Mouse (Mus musculus): ENCODE results near the gene Elf4.

Elf4 gene

DNA sequence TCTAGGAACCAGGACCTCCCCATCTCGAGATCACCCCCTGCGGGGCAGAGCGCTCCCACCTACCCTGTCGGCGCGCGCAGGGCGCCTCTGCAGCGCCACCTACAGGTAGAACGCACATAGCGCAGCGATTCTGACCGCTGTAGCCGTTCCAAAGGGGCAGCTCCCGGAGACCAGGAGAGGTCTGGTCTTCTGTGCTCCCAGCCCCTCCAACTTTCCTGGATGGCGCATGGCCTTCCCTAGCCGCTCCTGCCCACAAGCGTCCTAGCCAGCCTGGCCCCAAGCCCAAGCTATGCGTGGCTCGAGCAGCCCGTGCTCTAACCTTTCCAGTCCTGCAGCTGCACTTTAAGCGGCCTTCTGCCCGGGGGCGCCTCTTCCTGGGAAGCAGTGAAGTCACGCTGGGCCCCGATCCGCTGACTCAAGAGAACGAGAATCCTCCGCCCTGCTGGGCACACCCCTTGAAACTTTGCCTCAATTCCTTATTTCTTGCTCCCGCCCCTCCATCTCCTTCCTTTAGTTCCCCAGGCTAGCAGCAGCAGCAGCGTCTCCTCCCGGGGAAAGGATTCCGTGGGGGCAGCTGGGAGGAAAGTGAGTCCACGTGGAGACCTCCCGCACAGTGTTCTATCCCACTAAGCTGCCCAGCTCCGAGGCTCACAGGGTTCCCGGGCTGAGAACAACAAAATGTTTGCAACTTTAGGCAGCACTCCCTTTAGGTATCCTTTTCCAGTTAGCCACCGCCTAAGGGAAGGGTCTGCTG is at the start of gene Elf4:
TSS of gene Elf4 (minus strand) at position 379 of the 754 bp plus-strand sequence.
- peak; percentile 38 for DNase-seq (ENCODE audit: low read depth, low spot score)

DNA sequence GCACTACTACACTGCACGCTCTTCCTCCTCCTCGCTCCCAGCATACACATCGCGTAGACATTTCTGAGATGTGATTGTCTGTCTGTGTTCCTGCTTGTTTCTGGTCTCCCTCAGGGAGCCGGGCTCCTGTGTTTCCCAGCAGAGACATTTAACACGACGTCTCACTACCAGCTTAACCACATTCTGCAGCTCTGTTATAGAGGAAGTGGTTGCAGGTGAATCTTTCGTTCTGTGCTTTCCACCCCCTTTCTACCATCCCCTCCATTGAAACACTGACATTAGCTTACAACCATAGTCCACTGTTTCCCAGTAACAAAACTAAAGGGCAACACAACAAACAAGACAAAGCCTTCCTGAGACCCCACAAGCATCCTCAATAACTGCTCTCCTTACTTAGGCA is 30.8 kb upstream of the Elf4 start:
- DNase-seq (ENCODE audit: low read depth, low spot score) = no peak

DNA sequence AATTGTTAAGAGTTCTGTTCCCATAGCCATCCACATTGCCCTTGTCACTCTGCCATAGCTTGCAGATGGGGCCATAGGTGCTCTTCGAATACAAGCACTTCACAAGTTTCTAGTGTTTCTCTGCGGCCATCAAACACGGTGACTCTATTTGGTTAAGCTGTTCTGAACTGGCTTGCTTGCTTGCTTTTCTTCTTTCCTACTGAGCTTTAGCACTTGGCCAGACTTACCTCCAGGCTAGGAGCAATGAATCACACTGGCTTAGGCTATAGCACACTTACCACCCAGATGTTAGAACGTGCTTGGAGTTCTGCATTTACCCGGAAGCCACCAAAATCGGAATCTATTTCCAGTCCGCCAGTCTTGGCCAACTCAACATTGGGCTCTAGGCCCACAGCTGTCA is 18.8 kb upstream of the Elf4 start:
- DNase-seq (ENCODE audit: low read depth, low spot score) = no peak

DNA sequence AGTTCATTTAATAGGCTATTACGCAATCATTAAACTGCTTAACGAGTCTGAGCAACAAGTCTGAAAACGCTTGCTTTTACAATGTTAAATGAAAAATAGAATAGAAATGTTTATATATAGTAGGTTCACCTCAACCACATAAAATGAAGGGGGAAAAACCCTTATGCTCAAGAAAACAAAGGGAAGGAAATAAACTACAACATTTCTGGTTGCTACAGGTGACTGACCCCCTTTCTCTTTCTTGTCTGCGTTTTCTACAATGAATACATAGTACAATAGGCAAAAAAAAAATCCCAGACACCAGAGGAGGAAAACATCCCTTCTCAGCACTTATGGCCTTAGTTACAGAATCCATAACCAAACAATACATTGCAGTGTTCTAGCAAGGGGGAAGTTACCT is 18.2 kb upstream of the Elf4 start:
- DNase-seq (ENCODE audit: low read depth, low spot score) = no peak

DNA sequence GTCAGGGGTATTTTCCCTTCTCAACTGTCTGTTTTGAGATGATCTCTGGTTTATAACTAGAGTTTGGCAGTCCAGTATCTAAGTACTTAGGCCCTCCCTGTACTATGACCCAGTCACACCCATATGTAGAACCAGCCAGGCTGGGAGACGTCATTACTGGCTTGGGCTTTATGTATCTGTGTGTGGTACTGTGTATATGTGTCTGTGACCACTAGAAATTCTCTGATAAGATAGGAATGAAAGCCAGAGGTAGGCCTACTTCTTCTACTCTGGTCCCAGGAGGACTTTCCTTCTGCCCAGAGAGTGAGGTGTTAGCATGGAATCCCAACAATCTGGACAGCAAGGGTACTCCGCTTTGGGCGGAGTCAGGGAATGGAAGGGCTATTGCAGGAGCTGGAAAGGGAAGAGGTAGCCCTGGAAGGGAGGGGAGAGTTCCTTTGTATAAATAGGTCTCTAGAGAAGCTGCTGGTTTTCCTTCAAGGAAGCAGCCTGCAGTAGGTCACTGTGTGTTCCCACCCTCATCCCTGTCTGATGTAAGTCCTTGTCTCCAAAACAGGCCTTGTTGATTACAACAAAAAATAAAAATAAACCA is 4.5 kb upstream of the Elf4 start:
- peak; percentile 42 for DNase-seq (ENCODE audit: low read depth, low spot score)

DNA sequence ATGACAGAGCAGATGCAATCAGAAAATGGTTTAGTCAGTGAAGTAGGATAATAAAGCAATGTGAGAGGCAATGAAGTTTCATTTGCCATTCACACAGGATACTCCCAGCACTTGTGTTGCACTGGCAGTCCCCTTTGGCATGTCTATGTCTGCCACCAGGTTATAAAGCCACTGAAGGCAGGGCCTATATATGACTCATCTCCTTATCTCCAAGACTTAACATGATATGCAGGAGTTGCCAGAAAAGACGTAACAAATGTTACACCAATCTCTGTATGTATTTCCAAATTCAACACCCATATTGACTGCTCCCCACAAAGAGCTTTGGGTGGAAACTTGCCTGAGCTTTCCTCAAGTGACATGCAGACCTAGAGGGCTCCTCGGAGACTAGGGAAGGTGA is 3.2 kb upstream of the Elf4 start:
- DNase-seq (ENCODE audit: low read depth, low spot score) = no peak

DNA sequence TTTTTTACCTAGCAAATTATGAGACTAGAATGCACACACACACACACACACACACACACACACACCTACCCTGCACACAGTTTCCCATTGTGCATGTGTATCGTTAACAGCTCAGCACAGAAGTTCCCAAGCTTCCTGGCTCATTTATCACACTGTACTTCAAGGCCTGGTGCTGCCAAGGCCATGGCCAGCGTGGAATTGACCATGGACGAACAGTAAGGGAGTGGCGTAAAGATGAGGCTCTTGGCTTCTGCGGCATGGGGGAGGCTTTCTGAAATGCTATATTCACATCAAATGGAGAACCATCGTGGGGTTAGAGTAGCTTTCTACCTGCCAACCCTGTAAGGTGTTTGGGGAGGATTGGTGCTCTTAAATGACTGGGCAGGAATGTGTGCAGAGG is 1.5 kb upstream of the Elf4 start:
- no peak for DNase-seq (ENCODE audit: low read depth, low spot score)

DNA sequence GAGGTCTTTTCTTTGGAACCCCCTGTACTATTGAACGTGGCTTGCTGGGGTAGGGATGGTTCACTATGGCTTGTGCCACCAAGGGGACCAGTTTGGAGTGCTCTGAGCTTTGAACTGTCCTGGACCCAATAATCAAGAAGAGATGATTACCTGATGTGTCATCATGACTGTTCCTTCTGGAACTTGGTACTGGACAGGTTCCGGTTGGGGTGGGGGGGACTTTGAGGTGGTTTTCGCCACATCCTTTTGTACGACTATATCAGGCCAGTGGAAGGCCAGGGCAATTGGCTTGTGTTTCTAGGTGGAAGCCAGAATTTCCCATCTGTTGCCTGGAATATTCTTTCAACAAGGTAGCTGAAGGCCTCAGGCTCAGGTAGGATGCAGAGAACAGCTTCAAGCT is 704 bp upstream of the Elf4 start:
- DNase-seq (ENCODE audit: low read depth, low spot score) = no peak

DNA sequence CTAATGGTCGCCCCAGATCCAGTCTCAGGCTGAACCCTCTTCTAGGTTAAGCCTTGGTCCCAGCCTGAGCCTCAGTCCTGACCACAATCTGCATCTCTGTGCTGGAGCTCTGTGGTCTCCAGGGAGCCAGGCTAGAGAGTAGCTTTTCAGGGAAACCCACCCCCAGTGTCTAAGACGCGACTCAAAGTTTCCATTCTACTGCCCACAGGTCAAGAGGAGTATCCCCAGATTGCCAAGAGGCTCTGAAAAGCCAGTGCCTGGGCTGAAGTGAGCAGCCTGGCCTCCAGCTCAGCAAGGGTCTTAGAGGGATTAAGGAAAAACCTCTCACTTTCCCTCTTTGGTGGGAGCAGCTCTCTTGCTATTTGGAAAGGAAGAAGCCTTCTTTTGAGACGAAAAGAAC is 635 bp downstream of the Elf4 start:
- DNase-seq (ENCODE audit: low read depth, low spot score) = no peak

DNA sequence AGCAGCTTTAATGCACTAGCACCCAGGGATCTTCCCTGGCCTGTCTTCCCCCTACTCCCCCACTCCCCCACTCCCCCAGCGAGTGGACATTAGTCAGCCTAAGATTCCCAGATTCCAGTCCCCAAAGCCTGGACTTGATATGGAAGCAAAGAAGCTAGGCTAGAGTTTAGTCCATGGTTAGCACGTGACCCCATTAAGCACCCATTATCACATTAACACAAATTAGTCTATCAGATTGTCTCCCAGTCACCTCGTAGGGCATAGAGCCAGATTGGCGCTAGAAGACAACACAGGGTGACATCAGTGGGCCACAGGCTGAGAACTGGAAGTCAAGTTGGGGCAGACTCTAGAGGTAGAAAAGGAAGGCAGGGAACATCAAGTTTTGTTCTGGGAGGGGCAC is 1.9 kb downstream of the Elf4 start:
- no peak for DNase-seq (ENCODE audit: low read depth, low spot score)

DNA sequence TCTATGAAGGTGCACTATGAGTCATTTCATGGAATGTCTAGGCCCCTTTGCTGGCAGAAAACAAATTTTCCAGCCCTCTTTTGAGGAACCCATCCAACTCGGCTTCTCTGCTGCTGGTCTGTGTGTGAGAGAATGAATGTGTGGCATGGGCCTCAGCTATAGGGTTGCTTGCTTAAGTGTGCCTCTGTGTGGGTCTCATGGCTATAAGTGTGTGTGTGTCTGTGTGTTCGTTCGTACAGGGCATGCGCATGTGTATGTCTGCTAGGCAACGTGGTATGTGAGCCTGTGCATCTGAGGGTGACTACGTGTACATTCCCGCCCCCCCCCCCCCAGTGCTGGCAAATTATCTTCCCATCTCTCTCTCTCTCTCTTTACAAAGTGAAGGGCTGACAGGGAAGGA is 2.4 kb downstream of the Elf4 start:
- DNase-seq (ENCODE audit: low read depth, low spot score) = no peak

DNA sequence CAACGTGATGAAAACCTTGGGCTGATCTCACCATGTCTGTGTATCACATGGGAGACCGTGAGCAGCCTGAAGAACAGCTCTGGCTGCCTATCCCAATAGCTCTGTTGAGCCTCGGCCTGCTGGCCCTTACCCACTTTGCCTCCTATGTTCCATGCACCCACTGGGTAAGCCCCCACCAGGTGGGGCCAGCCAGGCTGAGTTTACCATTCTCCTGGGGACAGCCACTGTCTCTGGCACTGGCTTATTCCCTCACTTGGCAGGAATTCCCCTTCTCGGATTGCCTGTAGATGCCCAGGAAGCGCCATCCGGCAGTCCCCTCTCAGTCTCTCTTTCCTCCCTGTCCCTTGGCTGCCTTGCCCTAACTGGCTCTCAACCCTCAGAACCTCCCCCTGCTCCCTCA is 6.0 kb downstream of the Elf4 start:
- no peak for DNase-seq (ENCODE audit: low read depth, low spot score)

DNA sequence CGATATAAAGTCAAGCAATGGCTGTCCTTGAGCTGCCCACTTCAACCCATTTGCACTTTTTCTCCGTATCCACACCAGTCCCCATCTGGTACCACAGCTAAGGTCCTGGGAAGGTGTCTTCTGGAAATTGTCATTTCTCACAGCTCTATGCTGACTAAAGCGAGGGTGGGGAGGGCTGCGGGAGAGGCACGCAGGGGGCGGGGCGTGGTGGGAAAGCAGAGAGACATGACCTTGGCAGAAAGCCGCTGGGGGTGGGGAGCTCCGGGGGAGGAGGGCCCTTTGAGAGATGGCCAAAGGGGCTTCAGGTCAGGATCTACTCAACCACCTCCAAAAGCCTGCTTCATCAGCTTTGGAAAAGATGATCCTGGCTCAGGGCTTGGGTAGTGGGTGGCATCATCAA is 7.9 kb downstream of the Elf4 start:
- DNase-seq (ENCODE audit: low read depth, low spot score) = no peak

DNA sequence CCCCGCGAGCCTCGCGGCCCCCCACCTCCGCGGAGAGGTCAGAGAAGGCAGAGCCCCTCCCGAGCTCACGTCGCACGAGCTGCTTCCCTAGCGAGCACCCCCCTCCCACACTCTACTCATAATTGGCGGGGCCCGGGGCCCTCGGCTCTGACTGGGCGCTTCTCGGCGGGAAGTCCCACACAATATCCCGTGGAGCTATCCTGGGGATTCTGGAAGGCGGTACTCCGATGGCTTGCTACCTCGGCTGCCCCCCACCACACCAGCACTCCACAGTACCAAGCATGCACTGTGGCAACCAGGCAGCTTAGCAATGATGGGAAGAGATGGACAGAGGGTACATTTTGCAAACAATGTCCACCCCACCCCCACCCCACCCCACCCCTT is 8.4 kb downstream of the Elf4 start:
- no peak for DNase-seq (ENCODE audit: low read depth, low spot score)

DNA sequence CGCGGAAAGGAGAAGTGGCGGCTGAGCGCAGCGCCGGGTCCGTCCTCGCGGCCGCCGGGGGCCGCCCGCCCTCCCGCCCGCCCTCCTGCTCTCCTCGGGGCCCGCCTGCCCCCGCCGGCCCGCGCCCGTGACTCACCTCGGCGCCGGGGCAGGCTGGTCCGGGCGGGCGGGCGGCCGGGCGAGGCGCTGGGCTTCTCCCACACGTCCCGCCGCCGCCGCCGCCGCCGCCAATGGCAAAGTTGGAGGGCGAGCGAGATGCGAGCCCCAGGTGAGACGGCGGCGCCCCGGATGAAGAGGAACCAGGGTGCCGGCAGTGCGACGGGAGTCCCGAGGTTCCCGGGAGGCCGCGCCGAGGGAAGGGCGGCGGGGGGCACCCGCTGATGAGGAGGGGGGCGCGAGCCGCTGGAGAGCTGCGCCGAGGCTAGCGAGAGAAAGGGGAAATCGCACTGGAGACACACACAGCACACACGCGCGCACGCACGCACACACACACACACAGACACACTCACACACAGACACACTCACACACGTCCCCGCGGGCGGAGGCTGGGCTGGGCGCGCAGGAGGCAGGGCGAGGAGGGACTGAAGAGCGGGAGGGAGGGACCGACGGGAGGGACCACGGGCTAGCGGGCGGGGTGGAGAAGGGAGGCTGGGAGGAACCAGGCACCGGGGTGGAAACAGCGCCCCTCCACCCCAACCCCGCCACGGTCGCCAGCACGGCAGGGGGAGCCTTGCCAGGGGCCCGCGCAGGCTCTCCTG is 9.0 kb downstream of the Elf4 start:
- DNase-seq (ENCODE audit: low read depth, low spot score) = peak; percentile 69

DNA sequence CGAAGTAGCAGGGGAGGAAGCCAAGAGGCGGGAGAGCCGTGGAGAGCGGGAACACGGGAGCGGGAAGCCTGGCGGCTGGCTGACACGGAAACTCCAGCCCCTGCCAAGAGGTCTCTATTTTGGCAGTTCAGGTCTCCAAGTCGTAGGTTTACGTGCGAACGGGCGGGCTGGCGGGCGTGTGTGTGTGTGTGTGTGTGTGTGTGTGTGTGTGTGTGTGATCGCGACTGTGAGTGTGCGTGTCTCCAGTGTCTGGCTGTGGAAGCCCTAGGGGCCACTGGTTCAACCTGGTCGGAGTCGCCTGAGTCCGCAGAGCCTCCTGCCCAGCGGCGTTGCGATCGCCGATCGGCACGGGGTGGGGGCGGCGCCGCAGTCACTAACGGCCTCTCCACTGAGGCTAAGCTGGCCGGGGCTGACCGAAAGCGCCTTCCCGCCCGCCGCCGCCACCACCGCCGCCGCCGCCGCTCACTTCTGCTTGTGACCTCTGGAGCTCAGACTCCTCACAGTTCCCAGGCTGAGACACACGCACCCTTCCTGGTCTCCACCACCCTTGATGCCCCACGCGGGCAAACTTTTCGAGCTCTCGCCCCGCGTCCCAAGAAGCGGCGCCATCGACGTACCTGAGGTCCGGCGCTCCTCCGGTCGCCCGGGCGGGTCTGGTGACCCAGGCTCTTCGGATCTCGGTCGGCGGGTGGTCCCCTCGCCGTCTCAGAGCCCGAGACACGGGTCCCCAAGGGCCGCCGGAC is 9.8 kb downstream of the Elf4 start:
- no peak for DNase-seq (ENCODE audit: low read depth, low spot score)

DNA sequence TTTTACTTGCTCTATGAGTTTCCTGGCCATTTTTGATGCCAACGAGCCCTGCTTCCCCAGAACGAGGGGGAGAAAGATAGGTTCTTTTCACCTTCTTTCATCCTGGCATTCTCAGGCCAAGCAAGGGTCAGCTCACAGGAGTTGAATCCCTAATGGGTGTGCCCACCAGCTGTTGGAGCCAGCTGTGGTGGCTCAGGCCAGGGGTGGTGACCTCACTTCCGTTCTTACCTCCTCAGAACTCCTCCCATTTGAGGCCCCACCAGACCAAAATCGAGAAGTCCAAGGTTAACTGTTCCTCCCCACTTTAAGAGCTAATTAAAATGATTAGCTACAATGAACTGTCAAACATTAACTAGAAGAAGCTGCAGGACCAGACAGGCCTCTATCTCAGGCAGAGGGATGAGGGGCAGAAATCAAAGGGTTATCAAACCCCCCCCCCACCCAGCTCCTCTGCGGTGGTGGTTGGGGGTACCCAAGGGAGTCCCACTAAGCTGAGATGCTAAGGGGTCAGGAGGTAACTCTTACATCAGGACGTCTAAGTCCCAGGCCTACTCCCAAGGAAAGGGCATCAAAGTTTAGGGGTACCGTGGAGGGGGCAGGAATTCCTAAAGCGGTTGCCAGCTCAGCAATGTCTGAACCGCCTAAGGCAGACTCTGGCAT is 10.6 kb downstream of the Elf4 start:
- DNase-seq (ENCODE audit: low read depth, low spot score) = no peak

DNA sequence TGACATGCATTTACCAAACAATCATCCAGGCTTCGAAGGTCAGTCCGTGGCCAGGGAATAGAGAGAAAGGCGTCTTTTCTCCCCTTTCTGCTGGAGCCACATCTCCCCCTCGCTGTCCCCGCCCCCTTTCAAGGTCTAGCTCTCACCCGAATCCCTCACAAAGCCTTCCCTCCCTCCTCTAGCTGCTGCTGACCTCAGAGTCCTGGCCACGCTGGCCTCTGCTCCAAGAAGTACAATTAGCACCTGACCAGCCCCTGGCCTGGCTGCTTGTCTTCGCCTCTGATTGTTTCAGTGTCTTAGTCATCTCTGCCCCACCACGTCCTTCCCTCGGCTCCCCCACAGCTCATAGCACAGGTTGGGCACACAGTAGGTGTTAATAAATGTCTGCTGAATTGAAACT is 13.3 kb downstream of the Elf4 start:
- no peak for DNase-seq (ENCODE audit: low read depth, low spot score)

DNA sequence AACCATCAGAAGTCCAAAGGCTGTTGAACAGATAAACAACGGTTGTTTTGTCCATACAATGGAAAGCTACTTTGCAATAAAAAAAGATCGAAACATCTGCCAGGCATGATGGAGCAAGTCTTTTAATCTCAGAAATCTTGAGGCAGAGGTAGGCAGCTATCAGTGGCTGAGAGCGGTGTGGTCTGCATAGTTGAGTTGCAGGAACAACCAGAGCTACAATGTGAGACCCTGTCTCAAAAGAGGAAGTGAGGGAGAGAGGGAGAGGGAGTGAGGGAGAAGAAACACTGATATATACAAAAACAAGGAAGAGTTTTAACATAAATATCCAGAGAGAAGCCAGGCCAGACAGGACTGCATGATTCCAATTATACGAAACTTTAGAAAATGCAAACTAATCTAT is 18.3 kb downstream of the Elf4 start:
- DNase-seq (ENCODE audit: low read depth, low spot score) = no peak

DNA sequence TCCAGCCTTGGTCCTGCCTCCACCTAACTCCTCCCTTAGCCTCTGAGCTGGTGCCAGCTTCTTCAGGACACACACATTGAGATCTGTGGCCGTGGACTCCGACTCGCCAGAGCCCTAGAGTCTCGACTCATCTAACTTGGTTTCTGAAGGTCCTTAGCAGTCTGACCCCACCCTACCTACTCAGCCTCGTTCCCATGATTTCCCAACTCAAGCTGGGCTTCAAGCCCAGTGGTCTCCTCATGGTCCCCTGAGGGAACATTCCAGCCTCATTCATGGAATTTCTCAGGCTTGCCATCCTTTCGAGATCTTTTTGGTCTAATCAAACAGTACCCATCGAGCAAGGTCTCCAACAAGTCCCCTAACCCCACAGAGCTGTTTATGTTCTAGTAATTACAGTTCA is 21.0 kb downstream of the Elf4 start:
- peak; percentile 44 for DNase-seq (ENCODE audit: low read depth, low spot score)

DNA sequence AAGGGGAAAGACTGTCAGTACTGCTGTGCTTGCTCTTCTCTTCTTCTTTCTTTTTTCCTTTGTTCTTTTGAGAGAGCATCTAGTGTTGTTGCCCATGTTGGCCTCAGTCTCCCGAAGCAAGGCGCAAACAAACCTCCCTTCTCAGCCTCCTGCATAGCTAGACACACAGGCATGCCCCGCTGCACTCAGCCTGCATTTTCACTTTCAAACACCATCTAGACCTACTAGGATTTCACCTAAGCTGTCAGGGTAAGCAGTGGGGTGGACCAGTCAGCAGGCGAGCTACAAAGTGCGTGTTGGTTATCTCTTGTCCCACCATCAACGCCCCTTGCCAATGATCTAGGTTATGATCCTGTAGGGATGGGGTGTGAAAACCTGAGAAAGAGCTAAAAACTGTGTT is 21.4 kb downstream of the Elf4 start:
- DNase-seq (ENCODE audit: low read depth, low spot score) = no peak

DNA sequence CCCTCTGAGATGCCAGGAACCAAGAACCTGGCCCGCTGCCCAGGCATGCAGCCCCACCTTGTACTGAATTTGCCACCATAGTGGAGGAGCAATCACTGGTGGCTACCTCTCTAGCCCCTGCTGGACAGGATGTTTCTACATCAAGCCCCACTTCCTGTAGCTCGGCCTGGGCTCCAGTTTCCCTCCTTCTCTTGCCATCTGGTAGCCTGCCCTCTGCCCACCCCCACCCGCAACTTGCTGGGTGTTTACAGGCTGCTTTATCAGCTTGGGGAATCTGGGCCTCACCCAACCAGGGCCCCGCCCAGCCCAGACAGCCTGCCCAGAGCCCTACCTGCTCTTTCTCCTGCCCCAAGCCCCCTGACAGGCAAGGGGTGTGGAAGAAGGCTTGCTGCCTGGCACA is 23.9 kb downstream of the Elf4 start:
- no peak for DNase-seq (ENCODE audit: low read depth, low spot score)
